Mouse (Mus musculus): ENCODE results near the gene Mtor.

DNA sequence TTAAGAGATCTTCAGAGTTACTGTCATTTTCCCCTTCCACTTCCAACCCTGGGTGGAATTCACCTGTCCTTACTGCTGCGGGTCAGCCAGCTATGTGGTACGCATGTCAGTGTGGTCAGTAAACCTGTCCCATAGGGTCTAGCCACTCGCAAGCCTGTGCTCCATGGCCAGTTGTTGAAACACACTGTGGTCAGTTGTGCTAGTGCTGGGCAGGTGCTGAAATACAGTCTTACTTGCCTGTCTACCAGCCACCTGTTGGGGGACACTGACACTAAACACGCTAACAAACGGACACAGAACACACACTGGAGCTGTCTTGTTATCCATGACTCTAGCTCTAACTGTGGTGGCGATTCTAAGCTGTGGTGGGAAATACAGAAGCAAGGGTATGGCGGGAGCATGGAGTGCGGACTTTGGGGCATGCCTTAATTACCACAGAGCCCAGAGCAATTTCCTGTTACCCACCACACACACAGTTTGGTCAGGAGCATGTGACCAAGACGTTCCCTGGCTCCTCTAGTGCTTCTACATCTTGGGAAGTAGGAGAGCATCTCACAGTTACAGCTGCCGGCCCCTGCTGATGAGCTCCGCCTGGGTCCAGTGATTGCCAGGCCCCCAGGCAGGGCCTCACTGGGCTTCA, 17.4 kb upstream of the Mtor start:
- TF ChIP-seq EP300 (optimal IDR thresholded peaks at IDR 0.05) = no peak
- TF ChIP-seq CTCF (IDR thresholded peaks at IDR 0.05; ENCODE audit: low read depth) = no peak
